Mouse (Mus musculus): ENCODE data around the gene Dlgap4.

GRCm38 (mm10) chr2:156730501-156730921 lies 117.0 kb downstream of the Dlgap4 start:
- TF ChIP-seq TCF12 (IDR thresholded peaks at IDR 0.05; ENCODE audit: low read depth, low read length) (no peak), MAZ (IDR thresholded peaks at IDR 0.05; ENCODE audit: low read depth, low read length) (no peak), RCOR1 (conservative IDR thresholded peaks at IDR 0.05; ENCODE audit: low read depth, low read length) (no peak), CTCF (conservative IDR thresholded peaks at IDR 0.05 in 1 of 2, IDR thresholded peaks at IDR 0.05 in 1 of 2; ENCODE audit: low read depth in 2 of 2, low read length in 2 of 2) (no peak), MYC (IDR thresholded peaks at IDR 0.05; ENCODE audit: low read depth, low read length) (no peak), POLR2A (IDR thresholded peaks at IDR 0.05; ENCODE audit: low read depth, low read length) (peak; percentile 20; the same call in 1 of the 2 replicates), BHLHE40 (IDR thresholded peaks at IDR 0.05; ENCODE audit: low read depth, low read length) (no peak), KAT2A (IDR thresholded peaks at IDR 0.05; ENCODE audit: insufficient replicate concordance, low read length) (no peak), RAD21 (IDR thresholded peaks at IDR 0.05; ENCODE audit: low read depth, low read length) (no peak), EP300 (IDR thresholded peaks at IDR 0.05; ENCODE audit: low read length) (no peak)
